Mouse (Mus musculus) forebrain, embryonic 12.5 days (tissue): ENCODE measurements around the gene Rabac1. TPM values are rescaled to one million over a fixed set of nuclear protein-coding genes. Genes with fewer than 3 reads are reported as not detected.

Experiments
- ATAC-seq: fragments of 200-750 bp; cut with Nextera tagmentation; 2 replicates; pipeline ENCODE4 v1.8.0; 2017; ENCODE audit warnings: moderate TSS enrichment; ENCODE audit not compliant: low FRiP score
- H3K27ac ChIP-seq: fragments of 300-500 bp; sonication (generic); 2 replicates; pipeline ENCODE4 v1.5.1; 2016; ENCODE audit warnings: mild to moderate bottlenecking
- H3K27me3 ChIP-seq: fragments of 300-500 bp; sonication (generic); 2 replicates; pipeline ENCODE4 v1.6.1; 2016; ENCODE audit warnings: mild to moderate bottlenecking
- H3K36me3 ChIP-seq: fragments of 300-500 bp; sonication (generic); replicated peaks from 2 replicates; pipeline ENCODE4 v1.6.1; 2016; ENCODE audit warnings: mild to moderate bottlenecking
- H3K4me1 ChIP-seq: fragments of 300-500 bp; sonication (generic); 2 replicates; pipeline ENCODE4 v1.6.1; 2016
- H3K4me2 ChIP-seq: fragments of 300-500 bp; sonication (generic); 2 replicates; pipeline ENCODE4 v1.6.1; 2016; ENCODE audit warnings: mild to moderate bottlenecking, moderate library complexity
- H3K4me3 ChIP-seq: fragments of 300-500 bp; sonication (generic); replicated peaks from 2 replicates; pipeline ENCODE4 v1.5.1; 2016; ENCODE audit warnings: mild to moderate bottlenecking
- H3K9ac ChIP-seq: fragments of 300-500 bp; sonication (generic); 2 replicates; pipeline ENCODE4 v1.6.1; 2016; ENCODE audit warnings: mild to moderate bottlenecking
- H3K9me3 ChIP-seq: fragments of 300-500 bp; sonication (generic); 2 replicates; pipeline ENCODE4 v1.6.1; 2016
- WGBS: fragments of 180-500 bp; shearing (Covaris S2); methylation state at CpG from one replicate; pipeline ENCODE4 v1.1.7; 2016; 5-methylcytosine and 5-hydroxymethylcytosine counted together
- polyA plus RNA-seq: library from polyadenylated mRNA; unstranded; fragments of >200 nt; fragmentation: Nextera tagmentation; extraction: Ambion mirVana; gene quantifications from 2 replicates; pipeline ENCODE4 v1.2.1, GENCODE M21; 2016

Rabac1 gene
- polyA plus RNA-seq, 1 experiment from 2014 or later = 87.7 TPM

- peaks cover 8% of the 10 kb centered on the region; the same call in 1 of the 2 replicates for H3K36me3 ChIP-seq
- 88% methylated on average over 8 of the region's 8 CpGs for WGBS
- no peak overlapping the region; the same call in 1 of the 2 replicates for H3K9ac ChIP-seq
- peaks cover 60% of the 10 kb centered on the region for H3K4me1 ChIP-seq
- H3K9me3 ChIP-seq = no peaks in the 10 kb centered on the region
- H3K4me2 ChIP-seq = peak overlapping the region; percentile 84
- no peak overlapping the region; the same call in 1 of the 2 replicates for H3K27ac ChIP-seq
- ATAC-seq = no peak
- peaks cover 52% of the 10 kb centered on the region for H3K27me3 ChIP-seq
- H3K4me3 ChIP-seq = peak overlapping the region; percentile 65
Measured at GRCm38 (mm10) chr7:25003820-25004388, 31.4 kb upstream of the Rabac1 start.

DNA sequence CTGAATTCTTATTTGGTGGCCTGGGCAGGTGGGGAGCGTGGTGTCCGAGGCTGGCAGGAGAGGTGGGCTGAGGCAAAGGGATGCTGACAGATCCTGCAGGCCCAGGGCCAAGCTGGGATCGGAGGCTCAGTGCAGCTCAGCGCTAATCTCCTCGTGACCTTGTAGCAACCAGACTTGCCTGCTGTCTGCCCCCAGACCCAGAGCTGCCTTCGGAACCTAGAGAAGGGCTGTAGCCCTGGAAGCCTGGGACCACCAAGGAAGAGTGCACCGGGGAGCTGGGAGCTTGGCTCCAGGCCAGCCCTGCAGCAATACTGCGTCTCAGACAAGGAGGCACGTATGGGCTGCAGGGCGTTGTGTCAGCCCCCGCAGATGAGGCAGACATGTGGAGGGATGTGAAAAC lies 30.7 kb upstream of the Rabac1 start:
- Histone ChIP-seq H3K4me3 (peak overlapping the region; percentile 65; the same call in 1 of the 2 replicates), H3K4me1 (peaks cover 53% of the 10 kb centered on the region), H3K27me3 (peaks cover 46% of the 10 kb centered on the region), H3K4me2 (peak overlapping the region; percentile 84), H3K27ac (no peak overlapping the region), H3K36me3 (peaks cover 8% of the 10 kb centered on the region; the same call in 1 of the 2 replicates), H3K9ac (no peak overlapping the region), H3K9me3 (no peaks in the 10 kb centered on the region)
- WGBS = 41% methylated on average over 11 of the region's 11 CpGs
- ATAC-seq = no peak

GRCm38 (mm10) chr7:25000711-25001110 lies 28.2 kb upstream of the Rabac1 start:
- no peak overlapping the region for H3K9ac ChIP-seq
- peaks cover 20% of the 10 kb centered on the region for H3K27me3 ChIP-seq
- H3K4me2 ChIP-seq = no peak overlapping the region
- H3K27ac ChIP-seq = no peak overlapping the region
- no peak overlapping the region for H3K4me3 ChIP-seq
- no peak for ATAC-seq
- H3K9me3 ChIP-seq = no peaks in the 10 kb centered on the region
- H3K4me1 ChIP-seq = peaks cover 28% of the 10 kb centered on the region
- peaks cover 12% of the 10 kb centered on the region; the same call in 1 of the 2 replicates for H3K36me3 ChIP-seq
- WGBS = 80% methylated on average over 12 of the region's 12 CpGs

DNA sequence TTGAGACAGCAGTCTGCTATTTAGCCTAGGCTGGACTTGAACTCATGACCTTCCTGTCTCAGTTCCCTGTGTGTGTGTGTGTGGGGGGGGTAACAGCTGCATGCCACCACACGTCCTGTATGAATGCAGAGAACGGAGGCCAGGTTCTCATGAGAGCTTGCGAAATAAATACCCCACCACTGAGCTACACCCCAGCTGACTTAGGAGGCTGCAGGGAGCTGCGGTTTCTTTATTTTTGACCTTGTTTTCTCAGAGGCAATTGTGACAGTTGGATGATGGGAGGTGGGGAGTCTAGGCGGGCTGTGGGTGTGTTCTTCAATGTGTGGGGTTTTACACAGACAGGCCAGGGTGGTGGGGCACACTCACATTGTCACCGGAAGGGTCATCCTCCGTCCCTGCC lies 27.7 kb upstream of the Rabac1 start:
- H3K4me2 ChIP-seq = no peak overlapping the region
- no peak overlapping the region for H3K9ac ChIP-seq
- WGBS = 86% methylated on average over 7 of the region's 7 CpGs
- peaks cover 23% of the 10 kb centered on the region for H3K4me1 ChIP-seq
- H3K36me3 ChIP-seq = peaks cover 12% of the 10 kb centered on the region; the same call in 1 of the 2 replicates
- H3K27ac ChIP-seq = no peak overlapping the region
- no peak overlapping the region for H3K4me3 ChIP-seq
- H3K9me3 ChIP-seq = no peaks in the 10 kb centered on the region
- ATAC-seq = no peak
- peaks cover 15% of the 10 kb centered on the region for H3K27me3 ChIP-seq

DNA sequence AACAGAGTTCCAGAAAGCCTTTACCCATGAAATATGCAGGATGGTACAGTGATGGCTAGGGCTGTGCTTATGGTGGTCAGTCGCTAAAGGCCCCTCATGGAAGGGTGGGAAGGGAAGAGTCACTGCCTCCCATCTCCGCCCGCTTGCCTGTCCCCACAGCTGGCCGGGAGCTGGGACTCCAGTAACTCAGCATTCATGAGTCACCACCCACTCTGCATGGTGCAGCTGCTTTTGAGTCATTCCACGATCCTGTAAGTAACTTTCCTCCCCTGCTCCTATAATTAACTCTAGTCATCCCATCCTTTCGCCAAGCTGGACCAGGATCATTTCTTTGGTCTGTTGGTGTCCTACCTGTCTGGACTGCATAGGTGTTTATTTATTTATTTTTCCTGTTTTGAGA lies 20.5 kb upstream of the Rabac1 start:
- no peaks in the 10 kb centered on the region for H3K4me1 ChIP-seq
- no peak overlapping the region for H3K4me3 ChIP-seq
- H3K9me3 ChIP-seq = no peaks in the 10 kb centered on the region
- no peak overlapping the region for H3K27ac ChIP-seq
- no peaks in the 10 kb centered on the region for H3K27me3 ChIP-seq
- H3K36me3 ChIP-seq = peaks cover 44% of the 10 kb centered on the region
- ATAC-seq = no peak
- 77% methylated on average over 6 of the region's 6 CpGs for WGBS
- no peak overlapping the region for H3K9ac ChIP-seq
- H3K4me2 ChIP-seq = no peak overlapping the region

- Histone ChIP-seq H3K9ac (no peak overlapping the region), H3K36me3 (peaks cover 63% of the 10 kb centered on the region), H3K4me2 (no peak overlapping the region), H3K27ac (no peak overlapping the region), H3K4me1 (no peaks in the 10 kb centered on the region), H3K9me3 (no peaks in the 10 kb centered on the region), H3K27me3 (no peaks in the 10 kb centered on the region), H3K4me3 (no peak overlapping the region)
- 83% methylated on average over 8 of the region's 8 CpGs for WGBS
- ATAC-seq = no peak
Measured at GRCm38 (mm10) chr7:24990478-24990877, 17.9 kb upstream of the Rabac1 start.

DNA sequence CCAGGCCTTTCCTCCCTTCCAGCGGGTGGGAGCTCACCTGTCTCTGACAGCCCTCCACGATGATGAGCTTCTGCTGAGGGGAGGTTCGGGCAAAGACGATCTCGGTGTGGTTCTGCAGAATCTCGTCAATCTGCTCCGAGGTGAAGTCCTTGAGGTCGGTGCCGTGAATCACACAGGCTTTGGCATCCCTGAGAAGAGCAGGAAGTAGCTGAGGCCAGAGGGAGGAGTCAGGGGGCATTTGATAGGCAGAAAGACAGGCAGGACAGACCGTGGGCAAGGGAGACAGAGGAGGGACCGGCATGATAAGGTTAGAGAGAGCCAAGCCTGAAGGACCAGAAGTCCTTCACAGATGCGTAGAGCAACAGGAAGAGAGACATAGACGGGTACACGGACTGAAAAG lies 15.4 kb upstream of the Rabac1 start:
- ATAC-seq = no peak

GRCm38 (mm10) chr7:24985799-24986198 lies 13.2 kb upstream of the Rabac1 start:
- peaks cover 66% of the 10 kb centered on the region for H3K36me3 ChIP-seq
- H3K27ac ChIP-seq = no peak overlapping the region
- no peak overlapping the region for H3K9ac ChIP-seq
- H3K4me3 ChIP-seq = no peak overlapping the region
- no peaks in the 10 kb centered on the region for H3K4me1 ChIP-seq
- WGBS = 81% methylated on average over 5 of the region's 5 CpGs
- H3K27me3 ChIP-seq = no peaks in the 10 kb centered on the region
- no peak for ATAC-seq
- peaks cover 4% of the 10 kb centered on the region; the same call in 1 of the 2 replicates for H3K9me3 ChIP-seq
- H3K4me2 ChIP-seq = no peak overlapping the region

More for the DNA sequence above, 15.4 kb upstream of the Rabac1 start:
- H3K4me1 ChIP-seq = no peaks in the 10 kb centered on the region
- no peak overlapping the region for H3K4me2 ChIP-seq
- peaks cover 61% of the 10 kb centered on the region for H3K36me3 ChIP-seq
- no peak overlapping the region for H3K27ac ChIP-seq
- no peaks in the 10 kb centered on the region for H3K27me3 ChIP-seq
- no peak overlapping the region for H3K9ac ChIP-seq
- H3K4me3 ChIP-seq = no peak overlapping the region
- WGBS = 91% methylated on average over 14 of the region's 14 CpGs
- peaks cover 4% of the 10 kb centered on the region; the same call in 1 of the 2 replicates for H3K9me3 ChIP-seq

DNA sequence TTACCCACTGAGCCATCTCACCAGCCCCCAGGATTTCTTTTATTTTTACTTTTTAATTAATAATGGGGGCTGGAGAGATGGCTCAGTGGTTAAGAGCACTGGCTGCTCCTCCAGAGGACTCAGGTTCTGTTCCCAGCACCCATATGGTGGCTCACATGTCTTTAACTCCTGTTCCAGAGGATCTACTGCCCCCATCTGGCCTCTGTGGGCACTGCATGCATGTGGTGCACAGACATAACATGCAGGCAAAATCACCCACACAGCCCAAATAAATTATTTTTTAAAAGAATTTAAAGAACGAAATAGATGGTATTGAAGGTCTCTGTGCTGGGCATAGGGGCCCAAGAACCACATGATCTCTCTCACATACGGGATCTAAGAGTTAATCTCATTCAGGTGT lies 11.8 kb upstream of the Rabac1 start:
- no peak for ATAC-seq
- peaks cover 67% of the 10 kb centered on the region for H3K36me3 ChIP-seq

DNA sequence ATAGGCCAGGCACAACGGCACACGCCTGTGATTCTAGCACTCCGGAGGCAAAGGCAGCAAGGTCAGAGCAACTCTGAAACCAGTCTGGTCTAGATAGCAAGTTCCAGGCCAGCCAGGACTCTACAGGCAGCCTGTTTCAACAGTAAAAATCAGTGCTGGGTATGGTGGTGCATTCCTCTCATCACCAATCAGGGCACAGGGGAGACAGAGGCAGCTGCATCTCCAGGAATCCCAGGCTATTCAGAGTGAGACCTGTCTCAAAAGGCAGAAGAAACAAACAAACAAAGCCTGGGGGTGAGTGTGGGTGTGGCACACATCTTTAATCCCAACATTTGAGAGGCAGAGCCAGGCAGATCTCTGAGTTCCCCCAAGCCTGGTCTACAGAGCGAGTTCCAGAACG lies 10.8 kb upstream of the Rabac1 start:
- peaks cover 4% of the 10 kb centered on the region; the same call in 1 of the 2 replicates for H3K9me3 ChIP-seq
- ATAC-seq = no peak
- no peak overlapping the region for H3K4me2 ChIP-seq
- no peaks in the 10 kb centered on the region for H3K4me1 ChIP-seq
- H3K9ac ChIP-seq = no peak overlapping the region
- peaks cover 69% of the 10 kb centered on the region for H3K36me3 ChIP-seq
- 87% methylated on average over 5 of the region's 5 CpGs for WGBS
- H3K27me3 ChIP-seq = no peaks in the 10 kb centered on the region; the same call in 1 of the 2 replicates
- no peak overlapping the region for H3K4me3 ChIP-seq
- H3K27ac ChIP-seq = no peak overlapping the region

More for the DNA sequence above, 11.8 kb upstream of the Rabac1 start:
- Histone ChIP-seq H3K4me2 (no peak overlapping the region), H3K4me3 (no peak overlapping the region), H3K4me1 (no peaks in the 10 kb centered on the region), H3K27ac (no peak overlapping the region), H3K9me3 (peaks cover 4% of the 10 kb centered on the region; the same call in 1 of the 2 replicates), H3K9ac (no peak overlapping the region), H3K27me3 (no peaks in the 10 kb centered on the region)
- WGBS = 92% methylated on average over 2 of the region's 2 CpGs

- WGBS = 83% methylated on average over 7 of the region's 7 CpGs
Measured at GRCm38 (mm10) chr7:24980439-24980838, 7.9 kb upstream of the Rabac1 start.

GRCm38 (mm10) chr7:24978781-24979180 lies 6.2 kb upstream of the Rabac1 start:
- WGBS = 83% methylated on average over 7 of the region's 7 CpGs

More at GRCm38 (mm10) chr7:24980439-24980838, 7.9 kb upstream of the Rabac1 start:
- peaks cover 51% of the 10 kb centered on the region for H3K36me3 ChIP-seq
- no peak overlapping the region for H3K27ac ChIP-seq
- no peak overlapping the region for H3K4me2 ChIP-seq
- H3K4me3 ChIP-seq = no peak overlapping the region
- no peaks in the 10 kb centered on the region for H3K4me1 ChIP-seq
- peaks cover 4% of the 10 kb centered on the region; the same call in 1 of the 2 replicates for H3K9me3 ChIP-seq
- ATAC-seq = no peak
- no peak overlapping the region for H3K9ac ChIP-seq
- H3K27me3 ChIP-seq = no peaks in the 10 kb centered on the region; the same call in 1 of the 2 replicates

More at GRCm38 (mm10) chr7:24978781-24979180, 6.2 kb upstream of the Rabac1 start:
- no peak for ATAC-seq
- Histone ChIP-seq H3K4me1 (no peaks in the 10 kb centered on the region), H3K9ac (no peak overlapping the region), H3K4me2 (no peak overlapping the region), H3K27me3 (no peaks in the 10 kb centered on the region; the same call in 1 of the 2 replicates), H3K4me3 (no peak overlapping the region), H3K27ac (no peak overlapping the region), H3K36me3 (peaks cover 39% of the 10 kb centered on the region), H3K9me3 (no peaks in the 10 kb centered on the region)
